In the genomic region with DNA sequence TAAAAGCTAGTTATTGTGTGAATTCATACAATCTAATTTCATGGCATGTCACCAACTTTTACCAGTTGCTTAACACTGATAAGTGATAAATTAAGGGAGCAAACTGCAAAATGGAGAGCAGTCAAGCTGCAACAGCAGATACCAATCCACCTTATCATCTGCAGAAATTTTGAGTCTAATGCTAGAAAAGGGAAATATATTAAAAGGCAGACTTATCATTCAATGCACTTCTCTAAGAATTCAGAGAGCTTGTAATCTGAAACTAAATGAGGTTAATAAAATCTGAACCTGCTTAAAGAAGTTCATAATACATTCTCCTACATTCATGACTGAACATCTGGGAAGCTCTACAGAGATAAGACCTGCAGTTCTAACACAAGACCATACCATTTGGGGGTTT, we compare ENCODE assay signal across 26 mouse cellular contexts.
"Had no signal": no experiment of that assay in that cellular context is flagged by ENCODE, and none has a peak within 500 bp of the region (broad histone marks: within the 10 kb centered on the region; RNA-seq: fewer than 3 reads in every experiment).

No protein-coding gene starts in this region.

- H3K4me3 ChIP-seq: embryonic facial prominence, embryonic 10.5 days; embryonic facial prominence, embryonic 12.5 days; embryonic facial prominence, embryonic 13.5 days; embryonic facial prominence, embryonic 15.5 days; erythroblast, embryonic 14.5 days; forebrain, embryonic 10.5 days; forebrain, embryonic 12.5 days; forebrain, embryonic 13.5 days; forebrain, embryonic 15.5 days; gastrocnemius, adult 2 months; heart, adult 2 months; heart, embryonic 10.5 days had no signal

- H3K36me3 ChIP-seq: embryonic facial prominence, embryonic 10.5 days; embryonic facial prominence, embryonic 12.5 days; embryonic facial prominence, embryonic 13.5 days; embryonic facial prominence, embryonic 15.5 days; forebrain, embryonic 10.5 days; forebrain, embryonic 12.5 days; forebrain, embryonic 15.5 days; heart, embryonic 10.5 days had no signal

- H3K9me3 ChIP-seq: embryonic facial prominence, embryonic 10.5 days; embryonic facial prominence, embryonic 12.5 days; embryonic facial prominence, embryonic 13.5 days; embryonic facial prominence, embryonic 15.5 days; forebrain, embryonic 10.5 days; forebrain, embryonic 12.5 days; forebrain, embryonic 13.5 days; forebrain, embryonic 15.5 days; heart, embryonic 10.5 days had no signal

- ATAC-seq: forebrain, embryonic 13.5 days; forebrain, embryonic 14.5 days; forebrain, embryonic 15.5 days; forebrain, embryonic 16.5 days; forebrain, postnatal 0 days had no signal

- H3K27me3 ChIP-seq: embryonic facial prominence, embryonic 12.5 days; embryonic facial prominence, embryonic 13.5 days; embryonic facial prominence, embryonic 15.5 days; forebrain, embryonic 12.5 days; forebrain, embryonic 13.5 days; forebrain, embryonic 15.5 days had no signal

- H3K4me1 ChIP-seq: embryonic facial prominence, embryonic 10.5 days; embryonic facial prominence, embryonic 12.5 days; embryonic facial prominence, embryonic 13.5 days; embryonic facial prominence, embryonic 15.5 days; forebrain, embryonic 10.5 days; forebrain, embryonic 12.5 days; forebrain, embryonic 13.5 days; forebrain, embryonic 15.5 days; heart, embryonic 10.5 days had no signal

- H3K27ac ChIP-seq: embryonic facial prominence, embryonic 10.5 days; embryonic facial prominence, embryonic 12.5 days; embryonic facial prominence, embryonic 13.5 days; embryonic facial prominence, embryonic 15.5 days; forebrain, embryonic 10.5 days; forebrain, embryonic 12.5 days; forebrain, embryonic 13.5 days; forebrain, embryonic 15.5 days; gastrocnemius, adult 2 months; heart, adult 2 months; heart, embryonic 10.5 days had no signal

- H3K9ac ChIP-seq: embryonic facial prominence, embryonic 12.5 days; embryonic facial prominence, embryonic 13.5 days; embryonic facial prominence, embryonic 15.5 days; forebrain, embryonic 12.5 days; forebrain, embryonic 13.5 days; forebrain, embryonic 15.5 days; forebrain, postnatal 0 days had no signal

- DNase-seq: cerebellum, adult 9-11 months; cerebellum, postnatal 10 days; cerebellum, postnatal 14 days; cerebellum, postnatal 25 days; cerebellum, postnatal 36 days; embryo, embryonic 11 days; forebrain, postnatal 0 days; gastrocnemius, adult 2 months; gastrocnemius, postnatal 10 days; gastrocnemius, postnatal 14 days; gastrocnemius, postnatal 36 days; heart, adult 11 months; heart, adult 18-20 months; heart, adult 2 months had no signal
